Mouse (Mus musculus): Measurements from ENCODE around the gene Klk1b22.
"Not testable (repeated sequence)": the region's sequence is repeated elsewhere in the genome, so short reads cannot be mapped to it uniquely, and the experiment has no call there.

Gene Klk1b22

DNA sequence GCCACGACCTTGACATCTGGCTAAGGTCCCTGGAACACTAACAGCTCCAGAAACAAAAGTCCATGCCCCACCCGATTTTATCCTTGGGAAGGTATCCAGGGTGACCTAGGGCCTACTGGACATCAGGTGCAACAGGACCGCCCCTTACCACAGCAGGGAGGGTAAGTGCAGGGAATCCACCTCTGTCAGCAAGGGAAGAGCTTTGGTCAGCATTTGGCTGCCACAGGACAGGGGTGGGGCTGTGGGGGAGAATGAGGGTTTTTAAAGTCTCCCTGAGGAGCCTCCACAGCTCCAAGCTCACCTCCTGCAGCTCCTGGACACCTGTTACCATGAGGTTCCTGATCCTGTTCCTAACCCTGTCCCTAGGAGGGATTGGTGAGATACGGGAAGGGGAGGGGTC is at the start of gene Klk1b22:
Klk1b22 (plus strand) TSS at position 301 of the 400 bp plus-strand sequence.
- no peak for DNase-seq (ENCODE audit: inconsistent ontology term)

DNA sequence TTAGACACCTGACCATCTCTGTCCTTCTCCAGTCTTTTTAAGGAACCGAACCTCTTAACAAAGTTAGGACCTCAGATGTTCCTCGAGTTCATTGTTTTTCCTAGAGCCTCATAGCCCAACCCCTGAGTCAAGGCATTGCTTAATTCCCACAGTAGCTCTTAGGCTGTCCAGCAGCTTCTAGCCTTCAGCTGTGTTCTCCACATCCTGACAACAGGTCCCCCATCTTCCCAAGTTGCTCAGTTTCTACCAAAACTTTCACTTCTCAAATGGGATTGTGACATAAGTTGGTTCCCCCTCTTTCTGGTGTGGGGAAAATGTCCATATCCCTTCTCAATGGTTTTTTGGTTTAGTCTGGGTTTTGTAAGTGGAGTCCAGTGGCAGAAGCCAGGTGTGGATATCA is 40.4 kb upstream of the Klk1b22 start:
- no peak for DNase-seq (ENCODE audit: inconsistent ontology term)

DNA sequence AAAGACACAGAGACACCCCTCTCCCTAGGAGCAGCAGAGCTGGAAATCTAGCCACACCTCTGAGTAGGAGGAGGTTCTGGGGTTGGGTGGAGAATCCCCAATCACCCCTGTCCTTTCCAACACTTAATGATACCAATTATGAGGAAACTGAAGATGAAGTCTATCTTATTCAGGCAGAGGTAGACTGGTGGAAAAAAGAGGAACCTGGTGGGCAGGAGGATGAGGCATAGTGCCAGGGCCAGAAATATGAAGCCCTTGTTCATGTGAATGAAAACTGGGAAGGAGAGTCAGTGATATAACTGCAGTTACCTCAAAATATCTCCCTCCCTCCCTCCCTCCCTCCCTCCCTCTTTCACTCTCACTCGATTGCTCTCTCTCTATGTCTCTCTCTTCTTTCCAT is 34.8 kb upstream of the Klk1b22 start:
- DNase-seq (ENCODE audit: inconsistent ontology term): no peak

DNA sequence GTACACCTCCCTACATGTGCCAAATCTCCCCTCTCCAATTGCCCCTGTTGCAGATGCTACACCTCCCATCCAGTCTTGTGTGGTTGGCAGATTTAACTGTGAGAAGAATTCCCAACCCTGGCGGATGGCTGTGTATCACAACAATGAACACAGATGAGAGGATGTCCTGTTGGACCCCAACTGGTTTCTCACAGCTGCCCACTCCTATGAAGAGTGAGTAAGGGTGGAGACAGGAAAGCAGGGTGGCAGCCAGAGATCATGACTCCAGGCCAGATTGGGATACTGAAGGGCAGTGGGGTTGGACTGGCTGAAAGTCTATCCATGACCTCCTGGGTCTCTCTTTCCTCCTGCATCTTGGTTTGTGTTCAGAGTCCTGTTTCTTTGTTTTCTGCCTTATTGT is 16.4 kb upstream of the Klk1b22 start:
- no peak for DNase-seq (ENCODE audit: inconsistent ontology term)

DNA sequence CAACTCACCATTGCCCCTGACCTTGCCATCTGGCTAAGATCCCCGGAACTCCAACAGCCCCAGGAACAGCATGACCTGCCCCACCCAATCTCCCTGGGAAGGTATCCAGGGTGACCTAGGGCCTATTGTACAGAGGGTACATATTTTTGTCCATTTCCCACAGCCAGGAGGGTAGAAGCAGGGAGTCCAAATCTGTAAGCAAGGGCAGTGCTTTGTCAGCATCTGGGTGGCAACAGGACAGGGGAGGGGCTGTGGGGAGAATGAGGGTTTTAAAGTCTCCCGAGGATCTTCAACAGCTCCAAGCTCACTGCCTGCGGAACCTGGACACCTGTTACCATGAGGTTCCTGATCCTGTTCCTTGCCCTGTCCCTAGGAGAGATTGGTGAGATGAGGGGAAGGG is 10.4 kb upstream of the Klk1b22 start, which contains the start of gene Klk1b21:
Klk1b21 (plus strand) TSS at position 301 of the 400 bp plus-strand sequence.
- not testable (repeated sequence) for DNase-seq (ENCODE audit: inconsistent ontology term)

DNA sequence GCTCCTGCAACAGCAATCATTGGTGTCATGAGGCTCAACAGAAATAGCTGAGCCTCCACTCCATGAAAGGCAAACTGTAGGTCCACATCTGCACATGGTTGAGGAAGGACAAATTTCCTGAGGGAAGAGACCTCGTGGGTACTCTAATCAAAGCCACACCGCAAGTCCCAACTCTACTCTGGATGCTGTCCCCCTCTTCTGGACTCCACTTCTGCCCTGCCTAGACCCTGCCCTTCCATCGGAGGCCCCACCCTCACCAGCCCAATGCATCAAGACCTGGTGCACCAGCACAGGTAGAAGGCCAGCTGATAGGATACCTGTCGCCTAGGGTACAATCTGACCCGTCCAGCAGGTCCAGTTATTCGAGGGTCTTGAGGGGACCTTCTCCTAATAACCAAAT is 11.0 kb downstream of the Klk1b22 start:
- no peak for DNase-seq (ENCODE audit: inconsistent ontology term)

DNA sequence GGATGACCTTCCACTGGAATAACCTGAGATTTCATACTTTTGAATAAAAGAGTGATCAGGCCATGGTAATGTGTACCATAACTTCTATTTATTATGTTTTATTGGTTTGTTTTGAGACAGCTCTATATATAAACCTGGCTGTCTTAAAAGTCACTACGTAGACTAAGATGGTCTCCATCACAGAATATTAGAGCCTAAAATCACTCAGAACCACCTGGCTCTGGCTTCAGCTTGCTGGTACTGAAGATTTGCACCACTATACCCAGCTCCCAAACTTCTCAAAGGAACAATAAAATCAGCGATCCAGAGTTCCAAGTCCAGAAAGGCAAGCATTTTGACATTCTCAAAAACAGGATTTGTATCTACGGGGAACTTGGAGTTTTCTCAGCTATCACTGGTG is 24.0 kb downstream of the Klk1b22 start, which contains the start of gene Klk1b16:
Klk1b16 (plus strand) TSS at position 301 of the 400 bp plus-strand sequence.
- no peak for DNase-seq (ENCODE audit: inconsistent ontology term)
